Mouse (Mus musculus): ENCODE results near the gene Ptch2. TPM values are rescaled to one million over a fixed set of nuclear protein-coding genes. Genes with fewer than 3 reads are reported as not detected.
A peak's percentile ranks its signal among the peaks of the same experiment; 100 is the strongest.

Ptch2 gene
- total RNA-seq, 2 experiments from 2014 or later: 4.0 to 5.0 TPM

GRCm38 (mm10) chr4:117105127-117105526 lies 9.3 kb downstream of the Ptch2 start:
- no peak for DNase-seq

GRCm38 (mm10) chr4:117107813-117108523 lies 12.1 kb downstream of the Ptch2 start:
- DNase-seq: no peak

GRCm38 (mm10) chr4:117108524-117108849 lies 12.6 kb downstream of the Ptch2 start:
- DNase-seq: no peak

GRCm38 (mm10) chr4:117109330-117109729 lies 13.5 kb downstream of the Ptch2 start:
- DNase-seq: no peak

GRCm38 (mm10) chr4:117110249-117110648 lies 14.4 kb downstream of the Ptch2 start:
- no peak for DNase-seq

- no peak for DNase-seq
Measured at GRCm38 (mm10) chr4:117110985-117111384, 15.1 kb downstream of the Ptch2 start.

GRCm38 (mm10) chr4:117113237-117113636 lies 17.4 kb downstream of the Ptch2 start:
- no peak for DNase-seq

GRCm38 (mm10) chr4:117115592-117115991 lies 19.7 kb downstream of the Ptch2 start:
- DNase-seq: no peak

GRCm38 (mm10) chr4:117117931-117118330 lies 22.1 kb downstream of the Ptch2 start:
- no peak for DNase-seq

- DNase-seq: no peak
Measured at GRCm38 (mm10) chr4:117119636-117120035, 23.8 kb downstream of the Ptch2 start.

- no peak for DNase-seq
Measured at GRCm38 (mm10) chr4:117120052-117120444, 24.2 kb downstream of the Ptch2 start.

- DNase-seq: peak; percentile 92
Measured at GRCm38 (mm10) chr4:117120445-117121414, 24.9 kb downstream of the Ptch2 start.

GRCm38 (mm10) chr4:117122209-117122608 lies 26.3 kb downstream of the Ptch2 start:
- no peak for DNase-seq

GRCm38 (mm10) chr4:117123546-117124217 lies 27.8 kb downstream of the Ptch2 start:
- DNase-seq: no peak

GRCm38 (mm10) chr4:117124218-117124517 lies 28.3 kb downstream of the Ptch2 start:
- no peak for DNase-seq

GRCm38 (mm10) chr4:117124518-117125347 lies 28.9 kb downstream of the Ptch2 start:
- DNase-seq: peak; percentile 55

GRCm38 (mm10) chr4:117125348-117125909 lies 29.6 kb downstream of the Ptch2 start, which contains the start of gene Btbd19:
Gene Btbd19, minus strand, starts transcription at chr4:117125725.
- DNase-seq: peak; percentile 88

GRCm38 (mm10) chr4:117125910-117126674 lies 30.2 kb downstream of the Ptch2 start:
- peak; percentile 84 for DNase-seq

- DNase-seq: no peak
Measured at GRCm38 (mm10) chr4:117126675-117127290, 30.9 kb downstream of the Ptch2 start, which contains the start of gene Tctex1d4. Gene Tctex1d4, plus strand, starts transcription at chr4:117126794.

- DNase-seq: no peak
Measured at GRCm38 (mm10) chr4:117127991-117128686, 32.3 kb downstream of the Ptch2 start.
